Mouse (Mus musculus): Measurements from ENCODE around the gene H2afy2. TPM values are rescaled to one million over a fixed set of nuclear protein-coding genes. Genes with fewer than 3 reads are reported as not detected.

H2afy2 gene
- polyA plus RNA-seq, 1 experiment from 2014 or later, result 23.1 TPM

- no peak for TF ChIP-seq CTCF (IDR thresholded peaks at IDR 0.05; ENCODE audit: low read depth)
- Histone ChIP-seq H3K9ac (ENCODE audit: low read depth, low read length) (no peak overlapping the region), H3K4me1 (replicated peaks; ENCODE audit: control insufficient read depth, insufficient read depth, low read length) (no peaks in the 10 kb centered on the region), H3K36me3 (ENCODE audit: control insufficient read depth, insufficient read depth) (no peaks in the 10 kb centered on the region), H3K27ac (ENCODE audit: low read depth, low read length) (no peak overlapping the region), H3K9me3 (ENCODE audit: control insufficient read depth) (no peaks in the 10 kb centered on the region), H3K27me3 (replicated peaks; ENCODE audit: control insufficient read depth, insufficient read depth, low read length) (no peaks in the 10 kb centered on the region), H3K4me2 (replicated peaks; ENCODE audit: low read depth) (no peak overlapping the region), H3K4me3 (ENCODE audit: low read depth, low read length) (no peak overlapping the region)
- ATAC-seq, result no peak
- 88% methylated on average over 32 of the region's 32 CpGs for WGBS
Measured at GRCm38 (mm10) chr10:61827950-61828936, 44.3 kb upstream of the H2afy2 start.

GRCm38 (mm10) chr10:61826753-61827435, 42.9 kb upstream of the H2afy2 start:
- H3K4me2 ChIP-seq (replicated peaks; ENCODE audit: low read depth), result no peak overlapping the region
- no peak overlapping the region for H3K27ac ChIP-seq (ENCODE audit: low read depth, low read length)
- no peak for TF ChIP-seq CTCF (IDR thresholded peaks at IDR 0.05; ENCODE audit: low read depth)
- H3K27me3 ChIP-seq (replicated peaks; ENCODE audit: control insufficient read depth, insufficient read depth, low read length), result no peaks in the 10 kb centered on the region
- no peaks in the 10 kb centered on the region for H3K36me3 ChIP-seq (ENCODE audit: control insufficient read depth, insufficient read depth)
- no peaks in the 10 kb centered on the region for H3K4me1 ChIP-seq (replicated peaks; ENCODE audit: control insufficient read depth, insufficient read depth, low read length)
- no peaks in the 10 kb centered on the region for H3K9me3 ChIP-seq (ENCODE audit: control insufficient read depth)
- H3K9ac ChIP-seq (ENCODE audit: low read depth, low read length), result no peak overlapping the region
- H3K4me3 ChIP-seq (ENCODE audit: low read depth, low read length), result no peak overlapping the region
- WGBS, result 50% methylated on average over 16 of the region's 16 CpGs
- ATAC-seq, result no peak

GRCm38 (mm10) chr10:61825979-61826752, 42.2 kb upstream of the H2afy2 start:
- H3K9ac ChIP-seq (ENCODE audit: low read depth, low read length), result no peak overlapping the region
- TF ChIP-seq CTCF (IDR thresholded peaks at IDR 0.05; ENCODE audit: low read depth), result no peak
- no peaks in the 10 kb centered on the region for H3K36me3 ChIP-seq (ENCODE audit: control insufficient read depth, insufficient read depth)
- H3K9me3 ChIP-seq (ENCODE audit: control insufficient read depth), result no peaks in the 10 kb centered on the region
- H3K4me2 ChIP-seq (replicated peaks; ENCODE audit: low read depth), result no peak overlapping the region
- no peaks in the 10 kb centered on the region for H3K27me3 ChIP-seq (replicated peaks; ENCODE audit: control insufficient read depth, insufficient read depth, low read length)
- no peak overlapping the region for H3K4me3 ChIP-seq (ENCODE audit: low read depth, low read length)
- H3K27ac ChIP-seq (ENCODE audit: low read depth, low read length), result no peak overlapping the region
- WGBS, result 72% methylated on average over 13 of the region's 13 CpGs
- no peak for ATAC-seq
- no peaks in the 10 kb centered on the region for H3K4me1 ChIP-seq (replicated peaks; ENCODE audit: control insufficient read depth, insufficient read depth, low read length)

GRCm38 (mm10) chr10:61825536-61825935, 41.6 kb upstream of the H2afy2 start:
- no peak for TF ChIP-seq CTCF (IDR thresholded peaks at IDR 0.05; ENCODE audit: low read depth)
- Histone ChIP-seq H3K36me3 (ENCODE audit: control insufficient read depth, insufficient read depth) (no peaks in the 10 kb centered on the region), H3K9ac (ENCODE audit: low read depth, low read length) (no peak overlapping the region), H3K9me3 (ENCODE audit: control insufficient read depth) (no peaks in the 10 kb centered on the region), H3K4me2 (replicated peaks; ENCODE audit: low read depth) (no peak overlapping the region), H3K4me3 (ENCODE audit: low read depth, low read length) (no peak overlapping the region), H3K27me3 (replicated peaks; ENCODE audit: control insufficient read depth, insufficient read depth, low read length) (no peaks in the 10 kb centered on the region), H3K4me1 (replicated peaks; ENCODE audit: control insufficient read depth, insufficient read depth, low read length) (no peaks in the 10 kb centered on the region), H3K27ac (ENCODE audit: low read depth, low read length) (no peak overlapping the region)
- ATAC-seq, result no peak
- 52% methylated on average over 5 of the region's 5 CpGs for WGBS

GRCm38 (mm10) chr10:61823731-61824115, 39.8 kb upstream of the H2afy2 start:
- Histone ChIP-seq H3K27me3 (replicated peaks; ENCODE audit: control insufficient read depth, insufficient read depth, low read length) (no peaks in the 10 kb centered on the region), H3K9me3 (ENCODE audit: control insufficient read depth) (no peaks in the 10 kb centered on the region), H3K9ac (ENCODE audit: low read depth, low read length) (no peak overlapping the region), H3K4me1 (replicated peaks; ENCODE audit: control insufficient read depth, insufficient read depth, low read length) (no peaks in the 10 kb centered on the region), H3K27ac (ENCODE audit: low read depth, low read length) (no peak overlapping the region), H3K36me3 (ENCODE audit: control insufficient read depth, insufficient read depth) (no peaks in the 10 kb centered on the region), H3K4me3 (ENCODE audit: low read depth, low read length) (no peak overlapping the region), H3K4me2 (replicated peaks; ENCODE audit: low read depth) (no peak overlapping the region)
- no peak for ATAC-seq
- no peak for TF ChIP-seq CTCF (IDR thresholded peaks at IDR 0.05; ENCODE audit: low read depth)
- 41% methylated on average over 4 of the region's 4 CpGs for WGBS

All from intestine, postnatal 0 days (tissue).